Mouse (Mus musculus): ENCODE measurements at regions not wholly inside any gene's neighbourhood (a gene's known extent, or its start where the extent isn't known, plus 50 kb on each side); places are given as distances from the start of the nearest gene placed in this dataset.

DNA sequence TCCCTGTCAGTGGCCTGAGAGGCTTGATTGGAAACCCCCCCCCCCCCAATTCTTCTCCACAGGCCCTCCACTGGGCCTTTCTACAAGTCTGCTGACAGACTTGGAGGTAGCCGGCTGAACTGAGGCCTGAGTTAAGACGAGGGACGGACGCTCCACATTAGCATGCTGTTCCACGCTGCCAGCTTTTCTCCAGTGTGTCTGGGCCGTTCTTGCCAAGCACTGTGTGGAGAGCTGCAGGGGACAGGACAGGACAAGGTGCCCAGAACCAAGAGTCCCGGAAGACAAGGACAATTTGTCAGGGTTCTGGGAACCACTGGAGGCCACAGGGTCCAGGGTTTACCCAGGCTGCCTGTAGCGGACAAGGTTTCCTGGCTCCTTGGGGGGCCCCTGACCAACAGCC lies 261.9 kb downstream of the Bcor start:
- in situ Hi-C loops (cut with MboI, MseI) = no loop called here

DNA sequence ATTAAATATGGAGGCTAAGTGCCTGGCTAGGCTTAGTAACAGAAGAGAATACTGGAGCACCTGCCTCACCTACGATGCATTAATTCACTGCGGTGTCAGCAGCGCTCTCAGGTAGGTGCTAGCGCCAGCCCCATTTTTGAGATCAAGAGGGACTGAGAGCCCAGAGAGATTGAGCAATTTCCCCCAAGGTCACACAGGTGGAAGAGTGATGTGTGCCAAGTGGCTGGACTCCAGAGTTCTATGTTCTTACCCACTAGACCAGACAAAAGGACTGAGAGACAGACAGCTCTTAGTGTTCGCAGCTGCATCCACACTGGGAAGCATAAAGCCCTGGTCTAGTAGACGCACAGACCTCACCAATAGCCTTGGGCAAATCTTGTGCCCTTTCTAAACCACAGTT lies 261.1 kb downstream of the Bcor start:
- in situ Hi-C loops (cut with MboI, MseI) = no loop called here

DNA sequence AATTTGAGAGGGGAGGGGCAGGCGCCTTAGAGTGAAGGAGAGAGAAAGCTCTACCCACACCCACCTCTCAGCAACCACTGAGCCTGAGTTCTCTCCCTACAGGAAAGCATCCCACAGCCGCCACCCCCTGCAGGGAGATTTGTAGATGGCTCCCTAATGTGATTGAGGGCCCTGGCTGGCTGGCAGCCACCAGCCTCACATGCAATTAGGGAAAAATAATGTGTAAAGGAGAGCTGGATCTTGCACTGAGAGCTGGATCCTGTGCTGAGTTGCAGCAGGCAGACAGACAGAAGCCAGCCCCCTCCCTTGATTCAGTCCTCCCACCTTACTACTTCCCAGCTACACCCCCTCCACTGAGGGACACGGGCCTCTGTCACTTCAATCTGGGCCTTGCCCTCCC lies 260.2 kb downstream of the Bcor start:
- in situ Hi-C loops (cut with MboI, MseI) = no loop called here

DNA sequence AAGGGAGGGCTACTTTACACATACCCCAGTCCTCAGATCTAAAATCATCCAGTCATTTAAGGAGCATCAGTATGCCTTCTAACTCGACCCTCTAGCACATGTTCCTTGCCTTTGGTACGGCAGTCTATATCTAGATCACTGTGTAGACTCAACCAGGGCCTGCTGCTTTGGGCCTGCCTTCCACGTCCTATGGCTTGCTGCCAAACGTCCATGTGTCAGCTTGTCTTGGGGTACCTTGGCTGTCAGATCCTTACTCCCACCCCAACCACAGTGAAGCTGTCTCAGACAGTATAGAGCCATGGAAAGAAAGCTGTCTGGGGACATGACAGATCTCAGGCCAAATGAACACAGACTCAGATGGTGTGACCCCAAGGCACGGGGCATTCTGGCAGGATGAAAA lies 258.4 kb downstream of the Bcor start:
- in situ Hi-C loops (cut with MboI, MseI) = no loop called here

DNA sequence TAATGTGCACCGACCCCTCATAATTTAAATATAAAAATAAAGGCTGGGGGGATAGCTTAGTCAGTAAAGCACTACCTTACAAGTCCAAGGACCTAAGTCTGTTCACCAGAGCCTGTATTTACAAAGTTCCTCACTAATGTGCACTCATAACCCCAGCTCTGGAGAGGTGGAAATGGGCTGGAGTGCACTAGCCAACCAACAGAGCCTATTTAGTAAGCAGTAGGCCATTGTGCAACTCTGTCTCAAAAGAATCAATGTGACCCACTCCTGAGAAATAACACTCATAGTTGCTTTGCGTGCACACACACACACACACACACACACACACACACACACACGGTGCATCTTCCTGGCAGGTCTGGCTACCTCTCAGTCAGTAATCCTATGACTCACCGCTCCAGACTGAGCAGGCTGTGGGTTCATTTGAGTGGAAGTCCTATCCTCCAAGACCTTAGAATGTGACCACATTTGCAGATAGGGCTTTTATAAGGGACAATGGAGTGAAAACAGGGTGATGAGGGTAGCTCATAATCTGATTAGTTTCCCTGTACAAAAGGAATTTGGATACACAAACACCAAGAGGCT lies 256.9 kb downstream of the Bcor start:
- in situ Hi-C loops (cut with MboI, MseI) = no loop called here

DNA sequence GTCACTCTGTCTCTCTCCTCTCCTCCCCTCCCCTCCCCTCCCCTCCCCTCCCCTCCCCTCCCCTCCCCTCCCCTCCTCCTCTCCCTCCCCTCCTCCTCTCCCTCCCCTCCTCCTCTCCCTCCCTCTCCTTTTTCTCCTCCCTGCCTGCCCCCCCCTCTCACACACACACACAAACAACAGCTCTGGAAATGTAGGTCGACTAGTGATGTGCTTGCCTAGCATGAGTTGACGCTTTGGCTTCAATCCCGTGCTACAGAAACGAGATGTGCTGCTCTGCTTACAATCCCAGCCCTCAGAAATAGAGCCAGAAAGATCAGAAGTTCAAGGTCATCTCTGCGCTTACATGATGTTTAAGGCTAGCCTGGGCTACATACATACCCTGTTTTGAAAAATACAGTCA lies 254.9 kb downstream of the Bcor start:
- in situ Hi-C loops (cut with MboI, MseI) = no loop called here

DNA sequence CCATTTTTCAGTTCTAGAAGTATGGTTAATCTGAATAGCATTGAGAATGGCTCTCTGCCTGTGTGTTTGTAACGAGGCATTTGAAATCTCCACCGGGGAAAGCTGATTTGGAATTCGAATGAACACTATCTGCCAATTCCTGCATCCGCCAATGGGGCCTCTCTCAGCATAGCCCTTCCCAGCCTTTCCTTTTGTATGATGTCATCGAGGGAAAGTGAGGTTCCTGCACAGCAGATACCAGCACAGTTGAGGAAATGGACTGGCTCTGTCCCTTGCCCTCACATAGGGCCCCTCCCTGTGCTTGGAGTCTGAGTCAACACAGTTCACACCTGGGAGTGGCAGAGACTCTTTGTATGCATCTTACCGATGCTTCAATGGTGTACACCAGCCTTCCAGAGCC lies 253.0 kb downstream of the Bcor start:
- in situ Hi-C loops (cut with MboI, MseI) = no loop called here

DNA sequence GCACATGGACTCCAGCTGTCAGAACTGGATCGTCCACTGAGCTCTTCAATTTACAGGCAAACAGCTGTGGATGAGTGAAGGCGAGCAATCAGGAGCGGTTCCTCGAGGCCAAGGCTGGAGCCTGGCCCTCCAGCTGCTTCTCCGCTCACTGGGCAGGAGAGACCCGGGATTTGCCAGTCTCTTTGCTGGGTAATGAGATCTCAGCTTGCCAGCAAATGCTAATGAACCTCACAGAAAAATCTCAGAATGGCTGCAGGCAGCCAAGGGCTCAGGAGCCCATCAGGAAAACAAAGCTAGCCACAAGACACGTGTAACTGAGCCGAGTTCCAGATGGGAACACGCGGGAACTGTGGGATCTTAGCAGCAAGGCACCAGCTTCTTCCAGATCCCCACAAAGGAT lies 244.2 kb downstream of the Bcor start:
- in situ Hi-C loops (cut with MboI, MseI) = loop anchor here in 1 of 2 experiments (5.0 kb wide), 1 partner anchor 61 kb away; no protein-coding TSS in a partner anchor

DNA sequence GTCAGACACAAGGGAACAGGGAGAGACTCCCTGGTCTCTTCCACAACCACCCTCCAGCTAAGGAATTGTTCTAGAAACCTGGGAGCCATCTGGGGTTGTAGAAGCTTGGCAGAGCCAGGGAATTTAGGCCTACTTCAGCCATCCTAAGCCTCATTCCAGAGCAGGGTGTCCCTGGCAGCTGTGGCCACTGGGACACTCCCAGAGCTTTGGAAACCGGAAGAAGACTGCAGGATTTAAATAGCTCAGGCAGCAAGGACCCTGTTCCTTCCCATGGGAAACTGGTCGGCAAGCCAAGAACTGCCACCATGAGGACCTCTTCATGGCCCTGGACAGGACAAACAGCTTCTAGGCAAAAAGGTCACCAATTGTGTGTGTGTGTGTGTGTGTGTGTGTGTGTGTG lies 239.9 kb downstream of the Bcor start:
- in situ Hi-C loops (cut with MboI, MseI) = no loop called here

DNA sequence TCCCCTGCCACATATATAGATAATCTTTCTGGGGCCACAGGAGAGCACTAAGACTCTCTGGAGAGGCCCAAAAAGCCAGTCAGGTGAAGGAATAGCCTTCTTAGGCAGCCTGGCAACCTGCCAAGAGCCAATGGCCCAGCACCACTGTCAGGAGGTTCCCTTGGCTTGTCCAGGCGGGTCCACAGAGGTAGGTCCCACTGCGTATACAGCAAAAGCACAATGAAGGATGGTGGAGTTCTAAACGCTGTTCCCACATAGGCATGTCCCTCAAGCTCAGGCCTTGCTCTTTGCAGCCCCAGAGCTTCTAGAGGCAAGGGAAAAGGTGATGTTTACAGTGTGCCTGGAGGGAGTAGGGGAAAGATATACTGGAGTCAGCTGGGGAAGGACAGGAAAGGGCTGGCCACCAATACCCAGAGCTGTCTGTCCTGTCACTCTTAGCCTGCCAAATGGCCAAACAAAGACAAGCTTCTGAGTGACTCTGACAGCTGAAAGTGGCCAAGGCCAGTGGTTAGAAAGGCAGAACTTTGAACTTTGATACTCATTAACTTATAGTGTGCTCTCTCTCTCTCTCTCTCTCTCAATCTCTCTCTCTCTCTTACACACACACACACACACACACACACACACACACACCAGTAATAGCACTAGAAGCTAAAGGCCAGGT lies 235.4 kb downstream of the Bcor start:
- in situ Hi-C loops (cut with MboI, MseI) = no loop called here

DNA sequence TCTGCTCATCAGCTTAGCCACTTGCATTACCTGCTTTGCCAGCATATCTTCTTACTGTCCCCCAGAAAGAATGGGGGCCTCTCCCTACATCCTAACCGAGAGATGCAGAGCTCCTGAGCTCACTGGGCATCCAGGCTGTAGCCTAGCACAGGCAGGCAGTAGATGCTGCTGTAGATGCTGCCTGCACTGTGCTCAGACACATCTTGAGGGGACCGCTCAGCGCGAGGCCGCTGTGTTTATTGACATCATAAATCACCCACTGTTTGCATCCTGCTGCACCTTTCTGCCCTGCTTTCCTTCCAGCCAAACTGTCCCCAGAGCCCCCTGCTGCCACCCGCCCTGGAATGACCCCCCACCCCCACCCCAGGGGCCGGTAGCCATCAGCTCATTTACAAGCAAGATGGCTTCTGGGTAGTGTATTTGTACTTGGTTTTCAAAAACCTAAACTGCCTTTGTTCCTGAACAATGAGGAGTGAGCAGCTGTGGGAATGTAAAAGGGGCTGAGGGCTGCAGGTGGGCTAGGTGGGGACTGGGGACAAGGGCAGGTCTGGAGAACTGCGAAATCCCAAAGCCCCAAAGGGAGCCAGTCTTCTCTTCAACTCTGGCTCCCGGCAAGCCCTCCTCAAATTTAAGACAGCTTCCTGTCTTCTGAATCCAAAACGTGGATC lies 233.2 kb downstream of the Bcor start:
- in situ Hi-C loops (cut with MboI, MseI) = no loop called here

DNA sequence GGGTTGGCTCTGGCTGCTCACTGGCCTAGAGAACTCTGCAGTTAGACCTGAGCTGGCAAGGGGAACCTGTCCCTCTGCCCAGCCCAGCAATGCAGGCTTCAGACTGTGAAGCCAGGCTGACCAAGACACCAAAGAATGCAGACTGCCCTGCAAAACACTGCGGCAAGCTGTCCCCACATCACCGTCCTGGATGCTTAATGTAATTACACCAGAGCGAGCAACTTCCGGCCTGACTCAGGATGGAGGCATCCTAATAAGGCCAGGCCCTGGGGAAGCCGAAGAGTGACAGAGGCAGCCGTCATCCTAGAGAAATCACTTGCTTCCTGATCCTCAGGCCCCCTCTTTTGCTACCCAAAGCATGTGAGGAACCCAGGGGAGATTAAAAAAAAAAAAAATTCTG lies 230.7 kb downstream of the Bcor start:
- in situ Hi-C loops (cut with MboI, MseI) = no loop called here

DNA sequence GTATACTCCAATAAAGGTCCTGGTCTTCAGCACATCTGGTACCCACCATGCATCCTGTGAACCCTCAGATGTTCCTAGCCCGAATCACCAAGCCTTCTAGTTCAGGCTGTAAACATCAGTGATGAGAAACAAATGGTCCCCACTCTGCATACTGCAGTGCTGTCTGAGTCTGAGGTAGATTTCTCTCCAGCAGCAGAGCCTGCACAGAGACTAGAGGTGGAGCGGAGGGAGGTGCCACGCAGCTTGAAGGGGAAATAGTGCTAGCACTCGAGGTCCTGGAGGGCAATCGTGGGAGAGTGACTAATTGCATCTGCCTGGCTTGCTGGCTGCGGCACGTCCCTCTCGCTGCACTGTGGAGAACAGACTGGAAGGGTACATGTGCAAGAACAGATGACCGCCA lies 228.7 kb downstream of the Bcor start:
- in situ Hi-C loops (cut with MboI, MseI) = no loop called here

DNA sequence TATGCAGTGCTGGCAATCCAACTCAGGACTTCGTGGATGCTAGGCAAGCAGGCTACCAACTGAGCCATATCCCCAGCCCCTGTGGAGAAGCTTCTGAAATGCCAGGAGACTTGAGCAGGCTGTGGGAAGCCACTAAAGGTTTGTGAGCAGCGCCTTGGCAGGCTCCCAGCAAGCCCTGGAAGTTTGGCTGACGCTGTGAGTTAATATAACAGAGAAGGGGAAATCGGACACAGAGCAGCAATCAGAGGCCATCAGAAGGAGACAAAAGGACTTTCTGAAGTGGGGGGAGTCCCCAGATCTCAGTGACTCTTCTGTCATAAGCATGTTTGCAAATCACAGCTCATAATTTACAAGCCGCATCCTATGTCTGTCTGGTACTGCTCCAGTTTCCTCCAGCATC lies 224.8 kb downstream of the Bcor start:
- in situ Hi-C loops (cut with MboI, MseI) = no loop called here

DNA sequence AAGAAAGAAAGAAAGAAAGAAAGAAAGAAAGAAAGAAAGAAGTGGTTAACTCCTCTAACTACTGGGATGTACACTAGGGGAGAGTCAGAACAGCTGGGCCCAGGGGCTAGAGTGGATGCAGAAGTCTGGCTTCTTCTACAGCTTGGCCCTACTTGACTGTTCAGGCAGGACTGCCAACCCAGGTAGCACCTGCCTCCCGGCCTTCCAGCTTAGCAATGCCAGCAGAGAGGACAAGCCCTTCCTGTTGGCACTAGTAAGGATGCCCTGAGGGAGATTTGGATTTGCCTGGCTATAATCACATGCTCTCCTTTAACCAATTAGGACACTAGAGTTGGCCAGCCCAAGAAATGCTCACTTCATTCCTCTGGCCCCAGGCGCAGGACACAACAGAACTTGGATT lies 219.9 kb downstream of the Bcor start:
- in situ Hi-C loops (cut with MboI, MseI) = no loop called here

DNA sequence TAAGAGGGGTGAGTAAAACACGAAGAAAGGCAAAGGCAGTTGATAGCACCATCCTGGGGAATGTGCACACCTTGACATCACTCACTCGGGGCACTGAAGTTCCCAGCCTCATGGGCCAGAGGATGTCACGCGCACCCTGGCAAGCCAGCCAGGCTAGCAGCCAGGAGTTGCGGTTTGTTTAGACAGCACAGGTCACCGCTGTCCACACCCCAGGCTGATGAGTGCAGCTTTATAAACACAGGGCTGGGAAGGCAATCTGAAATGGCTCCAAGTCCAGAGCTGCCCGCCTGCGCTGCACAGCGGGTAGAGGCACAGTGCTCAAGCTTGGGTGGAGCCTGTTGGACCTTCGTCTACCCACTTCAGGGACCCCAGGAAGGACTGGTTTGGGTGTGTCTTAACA lies 216.8 kb downstream of the Bcor start:
- in situ Hi-C loops (cut with MboI, MseI) = no loop called here

DNA sequence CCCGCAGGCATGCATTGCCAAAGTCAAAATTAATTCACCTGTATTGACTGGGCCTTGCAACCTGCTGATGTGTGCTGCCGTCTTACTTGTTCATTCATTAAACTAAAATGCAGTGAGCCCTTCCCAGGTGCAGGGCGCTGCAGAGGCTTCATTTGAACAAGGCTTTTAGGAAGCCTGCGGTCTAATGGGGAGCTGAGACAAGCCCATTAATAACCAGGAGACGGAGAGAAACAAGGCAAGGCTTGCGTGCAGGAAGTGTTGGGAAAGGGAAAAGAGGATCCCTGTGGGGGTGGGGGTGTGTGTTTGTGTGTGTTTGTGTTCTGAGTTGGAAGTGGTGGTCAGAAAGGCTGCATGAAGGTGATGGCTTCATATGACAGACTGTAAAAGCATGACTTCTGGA lies 215.6 kb downstream of the Bcor start:
- in situ Hi-C loops (cut with MboI, MseI) = no loop called here

DNA sequence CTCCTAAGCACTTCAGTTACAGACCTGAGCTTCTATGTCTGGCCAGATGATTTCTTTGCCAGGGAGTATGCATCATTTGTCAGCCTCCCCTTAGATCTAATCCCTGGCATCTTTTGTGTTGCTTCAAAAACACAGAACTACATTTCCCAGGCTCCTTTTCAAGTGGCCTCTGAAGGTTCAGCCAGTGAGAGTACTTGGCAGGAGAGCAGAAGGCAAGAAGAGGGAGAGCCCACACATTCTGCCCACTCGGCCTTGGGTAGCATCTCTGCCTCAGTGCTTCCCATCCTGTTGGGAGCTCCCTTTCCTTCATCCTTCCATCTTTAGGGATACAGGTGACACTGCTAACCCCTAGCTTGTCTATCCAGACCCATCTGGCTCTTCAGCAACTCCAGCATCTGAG lies 214.9 kb downstream of the Bcor start:
- in situ Hi-C loops (cut with MboI, MseI) = no loop called here

DNA sequence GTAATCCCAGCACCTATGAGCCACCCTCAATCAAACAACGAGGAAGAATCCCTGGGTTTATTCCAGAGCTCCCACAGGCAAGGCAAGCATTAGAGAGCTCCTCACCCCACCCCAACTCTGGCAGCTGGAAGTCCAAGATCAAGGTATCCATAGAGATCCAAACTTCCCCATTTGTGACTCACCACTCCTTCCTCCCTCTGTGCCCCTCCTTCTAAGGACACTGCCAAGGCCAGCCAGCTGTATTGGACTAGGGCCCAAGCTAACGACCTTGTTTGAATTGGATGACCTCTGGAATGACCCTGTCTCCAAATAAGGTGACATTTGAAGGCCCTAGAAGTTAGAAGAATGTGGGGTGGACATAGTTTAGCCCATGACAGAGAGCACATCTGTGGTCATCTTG lies 208.0 kb downstream of the Bcor start:
- in situ Hi-C loops (cut with MboI, MseI) = no loop called here

DNA sequence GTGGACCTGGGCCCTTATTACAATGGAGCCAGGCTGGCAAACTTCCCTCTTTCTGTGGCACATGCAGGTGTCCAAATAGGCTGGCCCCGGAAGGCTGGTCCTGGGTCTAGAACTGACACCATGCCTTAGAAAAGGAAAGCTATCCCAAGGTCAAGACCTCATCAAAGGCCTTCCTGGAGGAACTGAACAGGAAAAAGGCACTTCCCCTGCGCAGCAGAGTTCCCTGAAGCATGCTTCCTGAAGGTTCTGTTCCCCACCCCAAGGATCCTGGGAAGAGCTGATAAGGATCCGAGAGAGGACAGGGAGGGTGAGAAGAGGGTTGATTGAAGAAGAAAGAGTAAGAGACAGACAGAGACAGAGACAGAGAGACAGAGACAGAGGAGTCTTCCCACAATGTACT lies 204.0 kb downstream of the Bcor start:
- in situ Hi-C loops (cut with MboI, MseI) = no loop called here

DNA sequence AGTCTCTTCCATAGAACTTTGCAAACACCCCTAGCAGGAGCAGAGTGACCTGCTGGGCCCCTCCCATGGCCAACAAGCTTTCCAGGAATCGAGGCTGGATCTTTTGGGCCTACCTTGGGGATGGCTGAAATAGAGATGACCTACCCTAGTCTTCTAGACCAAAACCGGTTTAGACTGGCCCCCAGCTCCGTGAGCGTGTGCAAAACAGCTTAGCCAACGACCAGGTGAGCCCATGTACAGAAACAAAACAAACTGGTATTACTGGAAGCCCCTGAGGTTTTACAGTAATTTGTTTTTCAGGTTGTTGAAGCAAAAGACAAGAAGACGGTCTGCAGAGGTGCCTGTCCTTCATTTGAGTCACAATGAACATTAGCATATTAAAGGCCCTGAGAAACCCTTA lies 203.1 kb downstream of the Bcor start:
- in situ Hi-C loops (cut with MboI, MseI) = no loop called here

DNA sequence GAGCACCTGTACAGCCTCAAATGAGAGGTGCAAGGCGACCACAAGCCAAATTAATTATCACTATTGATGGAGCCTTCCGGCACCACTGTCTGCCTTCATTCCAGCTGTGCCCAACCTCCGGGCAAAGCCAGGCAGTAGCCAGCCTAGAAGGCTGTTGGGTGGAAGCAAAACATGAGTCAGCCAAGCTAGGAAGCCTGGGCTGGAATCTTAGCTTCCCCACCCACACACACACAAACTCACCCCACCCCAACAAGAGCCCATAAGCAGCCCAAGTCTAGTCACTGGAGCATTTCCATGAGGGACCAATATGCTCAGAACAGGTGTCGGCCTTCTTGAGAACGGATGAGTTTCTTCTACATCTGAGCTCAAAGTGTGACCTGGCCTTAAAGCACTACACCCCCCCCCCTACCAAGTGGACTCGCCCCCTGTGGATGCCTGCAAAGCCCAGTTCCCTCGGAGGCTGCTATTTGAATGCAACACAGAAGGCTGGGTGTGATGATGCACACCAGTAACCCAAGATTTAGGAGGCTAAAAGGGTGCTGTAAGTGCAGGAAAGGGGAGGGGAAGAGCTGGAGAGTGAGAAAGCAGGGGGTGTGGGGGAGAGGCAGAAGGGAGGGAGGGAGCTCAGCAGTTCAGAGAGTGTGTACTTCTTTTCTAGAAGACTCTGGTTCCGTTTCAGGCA lies 200.1 kb downstream of the Bcor start:
- in situ Hi-C loops (cut with MboI, MseI) = no loop called here

DNA sequence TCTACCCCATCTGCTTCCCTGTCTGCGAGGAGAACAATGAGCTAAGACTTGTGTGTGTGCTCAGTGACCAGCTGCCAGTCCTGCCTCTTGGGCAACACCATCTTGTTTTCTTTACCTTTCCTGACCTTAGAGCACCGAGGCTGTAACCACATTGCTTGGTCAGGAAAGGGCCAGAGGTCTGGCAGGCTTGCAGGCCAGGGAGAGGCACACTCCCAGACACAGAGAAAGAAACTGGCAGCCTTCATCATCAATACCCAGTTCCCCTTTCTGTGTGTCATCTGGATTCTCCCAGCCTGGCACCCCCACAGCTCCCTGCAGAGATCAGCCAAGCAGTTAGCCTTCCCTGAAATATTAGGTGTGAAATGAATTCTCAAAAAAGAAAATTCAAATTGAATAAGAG lies 198.8 kb downstream of the Bcor start:
- in situ Hi-C loops (cut with MboI, MseI) = no loop called here
